Mouse (Mus musculus) limb, embryonic 15.5 days (tissue): ENCODE measurements around the gene Gpr68. TPM values are rescaled to one million over a fixed set of nuclear protein-coding genes. Genes with fewer than 3 reads are reported as not detected.
A peak's percentile ranks its signal among the peaks of the same experiment; 100 is the strongest.

ENCODE experiments used
- ATAC-seq: fragments of 200-750 bp; cut with Nextera tagmentation; 2 replicates; pipeline ENCODE4 v1.8.0; 2017; ENCODE audit warnings: low read depth, moderate TSS enrichment; ENCODE audit not compliant: insufficient number of reproducible peaks, low FRiP score, low TSS enrichment
- H3K27ac ChIP-seq: fragments of 300-500 bp; sonication (generic); 2 replicates; pipeline ENCODE4 v1.5.1; 2015; ENCODE audit warnings: moderate library complexity, mild to moderate bottlenecking, inconsistent platforms
- H3K27me3 ChIP-seq: fragments of 300-500 bp; sonication (generic); 2 replicates; pipeline ENCODE4 v1.6.1; 2015; ENCODE audit warnings: inconsistent platforms
- H3K36me3 ChIP-seq: fragments of 300-500 bp; sonication (generic); 2 replicates; pipeline ENCODE4 v1.6.1; 2015; ENCODE audit warnings: inconsistent platforms
- H3K4me1 ChIP-seq: fragments of 300-500 bp; sonication (generic); 2 replicates; pipeline ENCODE4 v1.6.1; 2015; ENCODE audit warnings: inconsistent platforms
- H3K4me2 ChIP-seq: fragments of 300-500 bp; sonication (generic); 2 replicates; pipeline ENCODE4 v1.6.1; 2015; ENCODE audit warnings: mild to moderate bottlenecking, inconsistent platforms
- H3K4me3 ChIP-seq: fragments of 300-500 bp; sonication (generic); 2 replicates; pipeline ENCODE4 v1.5.1; 2015; ENCODE audit warnings: mild to moderate bottlenecking, inconsistent platforms
- H3K9ac ChIP-seq: fragments of 300-500 bp; sonication (generic); 2 replicates; pipeline ENCODE4 v1.6.1; 2015; ENCODE audit warnings: inconsistent platforms
- H3K9me3 ChIP-seq: fragments of 300-500 bp; sonication (generic); 2 replicates; pipeline ENCODE4 v1.6.1; 2016; ENCODE audit warnings: inconsistent platforms
- WGBS: fragments of 180-500 bp; shearing (Covaris S2); methylation state at CpG from one replicate; pipeline ENCODE4 v1.1.7; 2015; 5-methylcytosine and 5-hydroxymethylcytosine counted together
- polyA plus RNA-seq: library from polyadenylated mRNA; unstranded; fragments of >200 nt; fragmentation: Nextera tagmentation; extraction: Ambion mirVana; gene quantifications from 2 replicates; pipeline ENCODE4 v1.2.1, GENCODE M21; 2015

Gpr68 gene
- polyA plus RNA-seq, 1 experiment from 2014 or later: 0.33 TPM

DNA sequence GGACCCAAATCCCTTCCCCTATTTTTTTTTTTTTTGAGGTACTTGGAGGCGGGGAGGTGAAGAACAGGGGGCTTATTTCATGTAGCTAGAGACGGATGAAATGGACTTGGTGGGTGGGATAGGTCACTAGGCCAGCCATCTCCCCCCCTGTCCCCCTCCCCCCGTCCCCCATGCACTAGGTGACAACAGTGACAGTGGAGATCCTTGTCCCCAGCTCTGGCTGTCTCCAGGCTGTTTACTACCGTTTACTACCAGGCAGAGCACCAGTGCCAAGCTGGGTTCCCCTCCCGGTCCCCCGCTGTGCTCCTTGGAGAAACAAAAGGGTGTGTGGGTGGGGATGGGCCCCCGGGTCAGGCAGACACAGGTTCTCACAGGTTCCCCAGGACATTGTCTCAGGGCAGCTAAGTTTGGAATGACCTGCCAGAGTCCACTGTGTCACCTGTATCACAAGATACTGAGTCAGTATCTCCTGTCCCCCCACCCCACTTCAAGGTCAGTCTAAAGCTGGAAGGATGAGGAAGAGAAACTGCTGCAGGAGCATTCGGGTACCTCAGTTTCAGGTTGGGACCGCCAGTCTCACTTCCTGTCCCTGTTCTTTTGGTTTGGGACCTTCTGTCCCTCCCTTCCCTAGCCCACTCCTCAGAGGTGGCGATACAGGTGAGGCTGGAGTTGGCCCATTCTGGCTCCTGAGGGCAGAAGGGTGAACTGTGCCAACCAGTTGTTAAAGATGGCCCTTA, 468 bp upstream of the Gpr68 start:
- Histone ChIP-seq H3K4me3 (peak overlapping the region; percentile 39), H3K27ac (no peak overlapping the region), H3K4me1 (peaks cover 26% of the 10 kb centered on the region), H3K9me3 (no peaks in the 10 kb centered on the region), H3K36me3 (no peaks in the 10 kb centered on the region), H3K9ac (0 out of 2 replicates have a peak overlapping the region, but pooled peaks have one; percentile 27), H3K27me3 (peaks cover 24% of the 10 kb centered on the region), H3K4me2 (peak overlapping the region; percentile 80)
- 36% methylated on average over 9 of the region's 10 CpGs for whole genome bisulfite sequencing
- no peak for ATAC-seq

- no peak overlapping the region for H3K9ac ChIP-seq
- peaks cover 24% of the 10 kb centered on the region for H3K27me3 ChIP-seq
- H3K4me2 ChIP-seq: no peak overlapping the region
- no peak for ATAC-seq
- 78% methylated on average over 5 of the region's 5 CpGs for WGBS
- no peak overlapping the region for H3K27ac ChIP-seq
- no peaks in the 10 kb centered on the region for H3K36me3 ChIP-seq
- no peaks in the 10 kb centered on the region for H3K9me3 ChIP-seq
- H3K4me3 ChIP-seq: no peak overlapping the region
- peaks cover 21% of the 10 kb centered on the region for H3K4me1 ChIP-seq
Observed at GRCm38 (mm10) chr12:100906861-100907260, 1.1 kb downstream of the Gpr68 start.

GRCm38 (mm10) chr12:100903761-100904160, 4.2 kb downstream of the Gpr68 start:
- Histone ChIP-seq H3K9ac (no peak overlapping the region), H3K27ac (no peak overlapping the region), H3K9me3 (no peaks in the 10 kb centered on the region), H3K4me3 (no peak overlapping the region), H3K4me1 (peaks cover 18% of the 10 kb centered on the region), H3K27me3 (peaks cover 44% of the 10 kb centered on the region), H3K4me2 (no peak overlapping the region), H3K36me3 (no peaks in the 10 kb centered on the region)
- ATAC-seq: no peak
- 82% methylated on average over 9 of the region's 9 CpGs for WGBS

GRCm38 (mm10) chr12:100901386-100901785, 6.6 kb downstream of the Gpr68 start:
- ATAC-seq: no peak
- Histone ChIP-seq H3K4me1 (peaks cover 20% of the 10 kb centered on the region), H3K36me3 (no peaks in the 10 kb centered on the region), H3K9ac (no peak overlapping the region), H3K9me3 (no peaks in the 10 kb centered on the region), H3K4me3 (no peak overlapping the region), H3K27ac (no peak overlapping the region), H3K27me3 (peaks cover 47% of the 10 kb centered on the region), H3K4me2 (no peak overlapping the region)
- 62% methylated on average over 6 of the region's 6 CpGs for WGBS

DNA sequence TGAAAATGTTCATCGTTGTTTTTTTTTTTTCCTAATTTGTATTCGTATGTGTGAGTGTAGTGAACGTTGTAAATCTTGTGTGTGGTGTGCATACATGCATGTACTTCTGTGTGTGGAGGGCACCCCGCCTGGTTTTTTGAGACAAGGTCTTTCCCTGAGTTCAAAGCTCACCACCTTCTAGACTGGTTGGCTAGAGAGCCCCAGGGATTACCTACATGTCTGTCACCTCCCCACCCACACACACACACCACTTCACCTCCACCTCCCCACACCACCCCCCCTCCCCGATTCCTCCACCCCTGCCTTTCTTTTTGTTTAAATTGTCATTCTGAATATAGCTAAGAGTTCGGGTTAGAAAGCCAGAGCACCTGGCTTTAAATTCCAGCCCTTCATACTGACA, 7.1 kb downstream of the Gpr68 start:
- no peak overlapping the region for H3K4me2 ChIP-seq
- H3K27ac ChIP-seq: no peak overlapping the region
- WGBS: 77% methylated on average over 6 of the region's 6 CpGs
- H3K9ac ChIP-seq: no peak overlapping the region
- no peak for ATAC-seq
- no peak overlapping the region for H3K4me3 ChIP-seq
- peaks cover 45% of the 10 kb centered on the region for H3K27me3 ChIP-seq
- no peaks in the 10 kb centered on the region for H3K9me3 ChIP-seq
- H3K36me3 ChIP-seq: no peaks in the 10 kb centered on the region
- H3K4me1 ChIP-seq: peaks cover 20% of the 10 kb centered on the region

DNA sequence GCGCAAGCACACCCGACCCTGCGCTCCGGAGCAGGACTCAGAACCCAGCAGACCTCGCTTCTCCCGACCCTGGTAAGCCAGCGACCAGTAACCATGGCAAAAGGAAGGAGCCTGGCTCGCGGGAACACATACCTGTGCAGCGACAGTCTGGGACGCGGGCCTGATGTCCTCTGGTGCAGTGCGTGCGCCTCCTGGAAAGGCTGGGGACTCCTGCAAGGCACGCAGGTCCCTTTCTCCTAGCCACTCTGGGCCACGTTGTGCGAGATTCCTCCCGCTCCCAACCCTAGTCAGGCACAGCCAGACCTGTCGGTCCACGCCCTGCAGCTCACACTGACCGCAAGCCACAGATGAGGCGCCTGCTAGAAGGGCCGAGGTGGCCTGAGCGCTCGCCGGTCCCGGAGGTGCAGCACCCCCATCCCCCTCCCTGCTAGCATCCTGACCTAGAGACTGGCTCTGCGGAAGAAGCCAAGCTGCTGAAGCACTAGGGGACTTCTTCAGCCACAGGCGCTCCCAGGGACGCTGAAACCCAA, 8.8 kb downstream of the Gpr68 start:
- Histone ChIP-seq H3K27ac (no peak overlapping the region), H3K4me2 (peak overlapping the region; percentile 59), H3K27me3 (peaks cover 45% of the 10 kb centered on the region), H3K9me3 (no peaks in the 10 kb centered on the region), H3K36me3 (no peaks in the 10 kb centered on the region), H3K4me3 (peak overlapping the region; percentile 37), H3K9ac (no peak overlapping the region), H3K4me1 (peaks cover 20% of the 10 kb centered on the region)
- under 1% methylated on average over 29 of the region's 30 CpGs for WGBS
- ATAC-seq: no peak

GRCm38 (mm10) chr12:100897736-100898650, 10.0 kb downstream of the Gpr68 start:
- Histone ChIP-seq H3K4me2 (peak overlapping the region; percentile 59), H3K9ac (no peak overlapping the region), H3K27me3 (peaks cover 45% of the 10 kb centered on the region), H3K36me3 (no peaks in the 10 kb centered on the region), H3K4me3 (no peak overlapping the region), H3K4me1 (peaks cover 20% of the 10 kb centered on the region), H3K27ac (no peak overlapping the region), H3K9me3 (no peaks in the 10 kb centered on the region)
- ATAC-seq: no peak
- 20% methylated on average over 12 of the region's 12 CpGs for WGBS

DNA sequence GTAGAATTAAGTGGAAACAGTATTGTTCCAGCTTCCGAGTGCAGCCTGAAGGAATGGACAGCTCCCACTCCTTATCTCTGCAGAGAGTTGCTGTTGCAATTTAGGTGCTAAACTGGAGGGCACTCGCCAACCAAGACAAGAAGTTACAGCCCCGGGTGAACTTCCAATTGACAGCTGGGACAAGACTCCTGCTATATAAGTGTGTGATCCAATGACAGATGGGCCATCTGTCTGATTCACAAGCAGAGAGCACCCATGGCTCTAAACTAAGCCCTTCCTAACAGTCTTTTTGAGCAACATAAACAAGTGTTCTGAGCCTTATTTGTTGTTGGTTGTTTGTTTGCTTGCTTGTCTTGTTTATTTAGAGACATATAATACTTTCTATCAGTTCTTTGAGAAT, 11.3 kb downstream of the Gpr68 start:
- no peak overlapping the region for H3K4me2 ChIP-seq
- H3K9ac ChIP-seq: no peak overlapping the region
- H3K27me3 ChIP-seq: peaks cover 44% of the 10 kb centered on the region
- H3K36me3 ChIP-seq: no peaks in the 10 kb centered on the region
- ATAC-seq: no peak
- H3K4me1 ChIP-seq: peaks cover 20% of the 10 kb centered on the region
- no peaks in the 10 kb centered on the region for H3K9me3 ChIP-seq
- no peak overlapping the region for H3K27ac ChIP-seq
- 13% methylated on average over 3 of the region's 3 CpGs for WGBS
- no peak overlapping the region for H3K4me3 ChIP-seq

GRCm38 (mm10) chr12:100895504-100895903, 12.5 kb downstream of the Gpr68 start:
- H3K27me3 ChIP-seq: peaks cover 40% of the 10 kb centered on the region
- H3K9me3 ChIP-seq: no peaks in the 10 kb centered on the region
- WGBS: 10% methylated on average over 2 of the region's 2 CpGs
- no peak overlapping the region for H3K4me3 ChIP-seq
- H3K36me3 ChIP-seq: no peaks in the 10 kb centered on the region
- H3K4me1 ChIP-seq: peaks cover 20% of the 10 kb centered on the region
- H3K4me2 ChIP-seq: no peak overlapping the region
- ATAC-seq: no peak
- H3K27ac ChIP-seq: no peak overlapping the region
- no peak overlapping the region for H3K9ac ChIP-seq

- no peak for ATAC-seq
- Histone ChIP-seq H3K4me3 (no peak overlapping the region), H3K27ac (no peak overlapping the region), H3K36me3 (no peaks in the 10 kb centered on the region), H3K4me1 (peaks cover 6% of the 10 kb centered on the region; the same call in 1 of the 2 replicates), H3K9me3 (no peaks in the 10 kb centered on the region), H3K9ac (no peak overlapping the region), H3K27me3 (no peaks in the 10 kb centered on the region), H3K4me2 (no peak overlapping the region)
- 82% methylated on average over 3 of the region's 3 CpGs for WGBS
Observed at GRCm38 (mm10) chr12:100890548-100890947, 17.4 kb downstream of the Gpr68 start.

DNA sequence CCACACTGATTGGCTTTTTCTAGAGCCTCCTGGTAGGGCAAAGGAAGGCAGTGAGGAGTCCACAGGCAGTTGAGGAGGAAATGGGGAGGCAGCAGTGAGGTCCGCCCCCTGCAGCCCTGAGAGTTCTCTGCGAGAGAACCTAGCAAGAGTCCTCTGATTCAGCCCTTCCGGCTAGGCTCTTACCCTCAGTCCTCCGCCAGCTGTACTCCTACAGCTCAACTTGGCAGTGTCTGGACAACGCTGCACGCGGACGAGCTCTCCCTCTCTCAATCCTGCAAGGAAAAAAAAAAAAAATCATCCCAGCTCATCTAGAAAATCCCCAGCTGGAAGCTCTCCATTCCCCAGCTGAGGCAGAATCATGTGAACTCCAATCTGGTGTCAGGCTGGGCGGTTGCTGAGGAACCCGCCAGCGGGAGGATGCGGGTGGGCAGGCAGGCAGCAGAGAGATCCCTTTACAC, 20.2 kb downstream of the Gpr68 start:
- WGBS: 42% methylated on average over 12 of the region's 12 CpGs
- Histone ChIP-seq H3K4me1 (peaks cover 6% of the 10 kb centered on the region; the same call in 1 of the 2 replicates), H3K4me2 (no peak overlapping the region), H3K4me3 (no peak overlapping the region), H3K36me3 (no peaks in the 10 kb centered on the region), H3K9me3 (no peaks in the 10 kb centered on the region), H3K9ac (no peak overlapping the region), H3K27me3 (no peaks in the 10 kb centered on the region), H3K27ac (no peak overlapping the region)
- no peak for ATAC-seq

- no peaks in the 10 kb centered on the region for H3K27me3 ChIP-seq
- no peak overlapping the region for H3K4me3 ChIP-seq
- H3K27ac ChIP-seq: no peak overlapping the region
- H3K4me1 ChIP-seq: peaks cover 6% of the 10 kb centered on the region; the same call in 1 of the 2 replicates
- no peaks in the 10 kb centered on the region for H3K9me3 ChIP-seq
- no peak for ATAC-seq
- H3K4me2 ChIP-seq: no peak overlapping the region
- H3K9ac ChIP-seq: no peak overlapping the region
- no peaks in the 10 kb centered on the region for H3K36me3 ChIP-seq
- WGBS: 78% methylated on average over 4 of the region's 4 CpGs
Observed at GRCm38 (mm10) chr12:100886877-100887276, 21.1 kb downstream of the Gpr68 start.
